Mouse (Mus musculus): Measurements from ENCODE around the gene Lrrn4cl.

GRCm38 (mm10) chr19:8819596-8820423, 30.8 kb upstream of the Lrrn4cl start, which contains the start of gene Hnrnpul2:
- TF ChIP-seq CTCF (IDR thresholded peaks at IDR 0.05; ENCODE audit: low read depth): peak; percentile 23; the same call in 1 of the 2 replicates
- TF ChIP-seq EP300 (optimal IDR thresholded peaks at IDR 0.05): no peak
